Mouse (Mus musculus) thymus, postnatal 25 days (tissue): ENCODE results near the gene Spaca4.

ENCODE experiments used
- DNase-seq: peaks from one replicate; pipeline ENCODE4 v3.0.0; 2022

The Spaca4 gene

GRCm38 (mm10) chr7:45693921-45694591 is 31.6 kb downstream of the Spaca4 start, which contains the start of gene Sec1:
Gene Sec1 (minus strand): TSS chr7:45694402.
- DNase-seq, result no peak

GRCm38 (mm10) chr7:45692364-45692763 is 33.2 kb downstream of the Spaca4 start:
- no peak for DNase-seq

GRCm38 (mm10) chr7:45689800-45690199 is 35.8 kb downstream of the Spaca4 start:
- DNase-seq, result no peak

- no peak for DNase-seq
Observed at GRCm38 (mm10) chr7:45689099-45689498, 36.5 kb downstream of the Spaca4 start.

- no peak for DNase-seq
Observed at GRCm38 (mm10) chr7:45686841-45687240, 38.8 kb downstream of the Spaca4 start.

GRCm38 (mm10) chr7:45685811-45686210 is 39.8 kb downstream of the Spaca4 start:
- DNase-seq, result no peak

GRCm38 (mm10) chr7:45683396-45684050 is 42.1 kb downstream of the Spaca4 start, which contains the start of gene Ntn5:
Gene Ntn5 (plus strand): TSS chr7:45684022.
- DNase-seq, result peak; percentile 27

GRCm38 (mm10) chr7:45682144-45683126 is 43.2 kb downstream of the Spaca4 start:
- peak; percentile 85 for DNase-seq

- no peak for DNase-seq
Observed at GRCm38 (mm10) chr7:45681046-45681736, 44.4 kb downstream of the Spaca4 start.

- no peak for DNase-seq
Observed at GRCm38 (mm10) chr7:45679966-45680621, 45.5 kb downstream of the Spaca4 start.

- DNase-seq, result no peak
Observed at GRCm38 (mm10) chr7:45678513-45678912, 47.1 kb downstream of the Spaca4 start.

GRCm38 (mm10) chr7:45677627-45678295 is 47.9 kb downstream of the Spaca4 start:
- no peak for DNase-seq
